Mouse (Mus musculus) left cerebral cortex, postnatal 25 days (tissue): ENCODE results near the gene Zcchc4. TPM values are rescaled to one million over a fixed set of nuclear protein-coding genes. Genes with fewer than 3 reads are reported as not detected.
A peak's percentile ranks its signal among the peaks of the same experiment; 100 is the strongest.
"Not testable (repeated sequence)": the region's sequence is repeated elsewhere in the genome, so short reads cannot be mapped to it uniquely, and the experiment has no call there.

Source experiments
- DNase-seq, 2 experiments: peaks; one replicate each; pipeline ENCODE4 v3.0.0; 2022; ENCODE audit warnings: low spot score in 2 of 2, mixed read lengths in 1 of 2
- intact Hi-C: fragments of 180-260 bp; cut with DNase I; formaldehyde crosslinking; loops from one replicate; pipeline ENCODE4 v1.15.1; 2025
- total RNA-seq, 2 experiments: library from RNA; stranded (reverse); gene quantifications; 2 replicates each; pipeline ENCODE4 v1.2.3; 2021

Gene Zcchc4
- 1 to 10 TPM; 8.2 to 8.8 TPM for total RNA-seq

DNA sequence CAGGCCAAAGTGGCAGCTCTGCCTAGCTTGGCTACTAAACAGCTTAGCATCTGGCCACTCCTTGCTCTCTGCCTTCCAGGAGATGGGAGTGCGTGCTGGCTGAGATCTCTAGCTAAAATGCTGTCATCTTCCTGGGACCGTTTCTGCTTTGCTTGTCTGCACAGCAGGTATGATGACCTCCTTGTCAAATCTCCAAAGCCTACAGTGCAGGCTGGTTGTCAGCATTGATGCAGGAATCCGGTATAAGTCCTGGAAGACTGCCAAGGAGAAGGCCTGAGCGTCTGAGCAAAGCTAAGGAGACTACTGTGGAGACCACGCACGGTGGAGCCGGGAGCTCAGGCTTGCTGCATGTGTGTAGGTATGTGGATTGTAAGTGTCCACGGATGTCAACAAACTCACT is at the start of gene Zcchc4:
TSS of gene Zcchc4 (plus strand) at position 173 of the 400 bp plus-strand sequence.
- DNase-seq = no peak
- intact Hi-C loops = no loop called here

DNA sequence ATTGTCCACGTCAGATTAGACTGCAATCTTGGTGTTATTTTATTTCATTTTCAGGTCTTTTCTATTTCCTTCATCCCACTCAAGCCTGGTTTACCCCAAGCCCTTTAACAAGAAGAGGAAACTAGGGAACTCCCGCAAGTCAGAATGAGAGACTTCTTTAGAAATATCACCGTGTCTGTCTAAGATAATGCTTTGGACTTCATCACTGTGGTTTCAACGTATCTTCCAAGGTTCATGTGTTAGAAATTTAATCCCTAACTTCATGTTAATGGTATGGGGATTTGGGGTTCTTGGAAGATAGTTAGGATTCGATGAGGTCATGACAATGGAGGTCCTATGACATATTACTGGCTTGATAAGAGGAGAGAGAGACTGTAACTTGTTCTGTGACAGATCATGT is 47.5 kb upstream of the Zcchc4 start:
- intact Hi-C loops = no loop called here

GRCm38 (mm10) chr5:52732811-52733210 is 42.4 kb upstream of the Zcchc4 start:
- no peak for DNase-seq
- intact Hi-C loops = no loop called here

More for the DNA sequence above, 47.5 kb upstream of the Zcchc4 start:
- DNase-seq = no peak

DNA sequence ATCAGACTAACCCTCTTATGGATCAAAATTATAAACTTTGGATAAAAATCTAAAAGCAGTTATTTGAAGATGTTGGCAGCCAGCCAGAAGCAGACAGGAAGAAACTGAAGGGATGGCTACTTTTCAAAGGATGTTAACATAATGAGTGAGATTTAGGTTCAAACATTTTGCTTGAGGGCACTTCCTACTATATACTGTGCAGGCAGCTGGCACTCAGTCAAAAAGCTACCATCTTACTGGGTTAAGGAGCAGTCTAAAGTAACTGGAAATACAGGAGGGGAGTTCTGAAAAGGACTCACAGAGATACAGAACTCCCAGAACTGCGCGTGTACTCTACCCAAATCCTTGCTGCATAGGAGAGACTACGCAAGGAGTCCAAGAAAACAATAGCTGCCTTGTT is 39.2 kb upstream of the Zcchc4 start:
- DNase-seq = no peak
- intact Hi-C loops = no loop called here

DNA sequence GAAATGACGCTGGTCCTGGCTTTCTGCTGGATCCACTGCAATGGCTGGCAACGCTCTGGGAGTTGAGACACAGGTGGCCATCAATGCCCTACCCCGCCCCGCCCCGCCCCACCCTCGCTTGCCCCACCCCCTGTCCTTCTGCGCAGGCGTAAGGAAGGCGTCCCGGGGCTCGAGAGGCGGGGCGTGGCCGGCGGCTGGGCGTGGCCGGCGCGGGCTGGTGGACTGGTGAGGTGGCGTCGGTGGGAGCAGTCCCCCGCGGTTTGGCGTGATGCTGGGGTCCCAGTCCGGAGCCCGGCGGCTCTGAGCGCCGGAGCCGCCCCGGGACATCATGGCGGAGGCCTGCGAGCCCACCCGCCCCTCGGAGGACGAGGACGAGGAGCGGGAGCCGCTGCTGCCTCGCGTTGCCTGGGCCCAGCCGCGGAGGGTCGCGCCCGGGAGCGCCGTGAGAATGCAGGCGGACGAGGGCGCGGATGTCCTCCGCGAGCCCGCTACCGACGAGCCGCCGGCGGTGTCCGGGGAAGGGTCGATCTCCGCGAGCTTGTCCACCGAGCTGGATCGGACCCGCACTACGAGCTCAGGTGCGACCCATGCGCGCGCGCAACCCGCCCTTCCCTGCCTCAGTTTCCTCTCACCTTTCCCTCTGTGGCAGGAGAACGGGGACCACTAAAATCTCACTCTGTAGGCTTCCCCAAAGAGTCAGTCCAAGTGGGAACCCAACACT is 33.7 kb upstream of the Zcchc4 start, which contains the start of gene Pi4k2b:
TSS of gene Pi4k2b (plus strand) at position 184 of the 721 bp plus-strand sequence.
- intact Hi-C loops = no loop called here

DNA sequence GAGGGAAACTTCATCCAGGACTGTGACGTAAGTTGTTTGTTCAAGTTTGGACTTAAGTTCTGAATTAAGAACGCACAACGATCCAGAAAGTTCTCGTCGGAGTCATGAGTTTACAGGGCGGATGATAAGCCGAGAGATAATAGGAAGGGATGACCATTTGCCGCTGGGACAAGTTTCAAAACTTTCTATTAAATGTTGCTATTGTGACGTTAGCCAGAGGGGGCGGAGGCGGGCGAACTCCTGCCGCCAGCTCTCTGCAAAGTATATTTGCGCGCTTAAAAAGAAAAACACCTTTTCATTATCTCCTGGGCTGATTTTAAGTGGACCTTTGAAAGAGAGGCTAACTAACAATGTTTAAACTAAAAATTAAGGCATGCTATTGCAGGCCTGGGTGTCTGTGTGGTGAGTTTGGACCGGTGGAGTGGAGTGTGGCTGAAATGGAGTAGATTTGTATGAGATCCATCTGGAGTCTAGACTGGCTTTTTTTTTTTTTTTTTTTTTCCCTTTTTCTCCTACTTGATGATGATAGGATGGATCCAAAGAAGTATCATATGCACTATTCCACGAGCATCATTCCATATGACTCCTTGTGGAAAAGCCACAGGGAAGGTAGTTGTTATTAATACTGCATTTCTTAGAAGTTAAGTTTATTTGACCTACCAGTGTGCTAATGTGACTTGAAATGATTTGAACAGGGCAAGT is 32.9 kb upstream of the Zcchc4 start:
- intact Hi-C loops = no loop called here
- DNase-seq = peak in 1 of 2 experiments; percentile 11

More for the DNA sequence above, 33.7 kb upstream of the Zcchc4 start, which contains the start of gene Pi4k2b:
- DNase-seq = peak; percentile 38 to 43

GRCm38 (mm10) chr5:52743231-52743630 is 32.0 kb upstream of the Zcchc4 start:
- no peak for DNase-seq
- intact Hi-C loops = no loop called here

GRCm38 (mm10) chr5:52746920-52747319 is 28.3 kb upstream of the Zcchc4 start:
- DNase-seq = no peak
- intact Hi-C loops = no loop called here

- no peak for DNase-seq
- intact Hi-C loops = no loop called here
Observed at GRCm38 (mm10) chr5:52748732-52749131, 26.5 kb upstream of the Zcchc4 start.

DNA sequence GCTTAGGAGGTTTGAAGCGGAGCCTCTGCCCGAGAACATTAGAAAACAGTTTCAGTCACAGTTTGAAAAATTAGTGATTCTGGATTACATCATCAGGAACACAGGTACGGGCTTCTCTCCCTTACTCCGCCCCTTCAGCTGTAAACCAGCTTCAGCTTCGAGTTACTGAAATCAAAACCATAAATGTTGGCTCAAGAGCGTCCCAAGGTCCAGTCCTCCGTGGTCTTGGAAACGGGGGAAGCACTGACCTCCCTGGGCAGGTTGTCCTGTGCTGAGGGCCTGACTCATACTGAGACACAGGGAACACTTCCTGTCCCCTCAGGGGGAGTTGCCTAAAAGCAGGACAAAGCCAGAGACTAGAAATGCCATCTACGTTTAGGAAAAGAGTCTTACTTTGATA is 22.1 kb upstream of the Zcchc4 start:
- intact Hi-C loops = no loop called here
- DNase-seq = no peak

GRCm38 (mm10) chr5:52754196-52754595 is 21.0 kb upstream of the Zcchc4 start:
- intact Hi-C loops = no loop called here
- no peak for DNase-seq

DNA sequence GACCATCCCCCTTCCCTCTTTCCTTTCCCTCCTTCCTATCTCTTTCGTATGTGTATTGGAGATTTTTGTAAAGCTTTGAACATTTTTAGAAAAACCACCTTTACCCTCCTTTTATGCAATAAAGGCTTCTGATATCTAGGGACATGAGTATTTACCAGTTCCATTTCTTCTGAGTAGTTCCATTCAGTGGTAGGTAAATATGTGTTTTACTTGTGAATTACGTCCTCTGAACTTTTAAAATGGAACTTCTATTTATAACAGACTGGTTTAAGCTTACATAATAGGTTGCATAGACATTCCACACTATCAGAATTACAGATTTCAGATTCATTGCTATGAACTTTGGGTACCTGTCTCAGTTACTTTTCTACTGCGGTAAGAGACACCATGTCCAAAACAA is 19.9 kb upstream of the Zcchc4 start:
- no peak for DNase-seq
- intact Hi-C loops = no loop called here

DNA sequence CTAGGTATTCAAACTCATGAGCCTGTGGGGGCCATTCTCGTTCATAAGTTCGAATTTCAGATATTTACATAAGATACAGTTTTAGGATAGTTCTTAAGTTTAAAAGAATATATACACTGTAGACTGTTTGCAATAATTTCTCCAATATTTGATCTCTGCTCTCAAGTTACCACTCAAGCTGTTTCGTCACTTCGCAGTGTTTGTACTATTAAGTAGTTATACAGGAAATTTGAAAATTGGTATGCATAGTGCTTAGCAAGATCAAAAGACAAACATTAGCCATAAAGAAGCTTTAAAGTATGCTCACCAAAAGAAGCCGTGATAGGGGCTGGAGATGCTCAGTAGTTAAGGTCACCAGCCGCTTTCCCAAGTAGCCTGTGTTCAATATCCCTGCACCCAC is 19.2 kb upstream of the Zcchc4 start:
- no peak for DNase-seq
- intact Hi-C loops = no loop called here

DNA sequence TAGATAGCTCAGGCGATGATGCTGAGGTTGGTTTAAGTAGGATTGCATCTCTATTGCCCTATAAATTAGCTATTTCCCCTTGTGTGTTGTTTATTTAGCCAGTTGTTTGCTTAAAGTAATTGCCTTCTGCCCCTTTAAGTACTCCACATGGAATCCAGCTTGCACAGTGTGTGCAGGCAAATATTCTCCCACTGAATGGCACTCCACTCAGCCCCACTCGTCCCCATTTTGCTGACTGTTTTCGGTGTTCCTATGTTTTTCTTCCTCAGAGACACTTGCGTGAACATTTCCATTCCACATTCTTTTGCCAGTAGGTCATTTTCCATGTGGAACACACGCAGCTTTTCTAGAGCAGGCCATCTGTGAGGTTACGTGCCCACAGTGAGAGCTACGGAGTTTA is 12.6 kb upstream of the Zcchc4 start:
- no peak for DNase-seq
- intact Hi-C loops = no loop called here

DNA sequence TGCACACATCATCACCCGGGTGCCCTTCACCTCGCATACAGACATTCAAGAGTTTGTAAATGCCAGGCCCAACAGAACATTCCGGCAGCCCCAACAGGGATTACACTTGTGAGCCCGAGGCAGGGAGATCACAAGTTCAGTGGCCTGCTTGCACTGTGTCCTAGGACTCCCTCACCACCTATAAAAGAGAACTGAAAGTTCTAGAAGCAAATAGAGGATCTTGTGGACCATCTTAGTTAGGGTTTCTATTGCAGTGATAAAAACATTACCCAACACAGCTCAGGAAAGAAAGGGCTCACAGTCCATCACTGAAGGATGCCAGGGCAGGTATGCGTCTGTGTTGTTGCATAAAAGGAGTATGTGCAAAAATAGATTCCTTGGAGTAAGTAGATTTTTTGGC is 942 bp upstream of the Zcchc4 start:
- intact Hi-C loops = no loop called here
- DNase-seq = no peak

DNA sequence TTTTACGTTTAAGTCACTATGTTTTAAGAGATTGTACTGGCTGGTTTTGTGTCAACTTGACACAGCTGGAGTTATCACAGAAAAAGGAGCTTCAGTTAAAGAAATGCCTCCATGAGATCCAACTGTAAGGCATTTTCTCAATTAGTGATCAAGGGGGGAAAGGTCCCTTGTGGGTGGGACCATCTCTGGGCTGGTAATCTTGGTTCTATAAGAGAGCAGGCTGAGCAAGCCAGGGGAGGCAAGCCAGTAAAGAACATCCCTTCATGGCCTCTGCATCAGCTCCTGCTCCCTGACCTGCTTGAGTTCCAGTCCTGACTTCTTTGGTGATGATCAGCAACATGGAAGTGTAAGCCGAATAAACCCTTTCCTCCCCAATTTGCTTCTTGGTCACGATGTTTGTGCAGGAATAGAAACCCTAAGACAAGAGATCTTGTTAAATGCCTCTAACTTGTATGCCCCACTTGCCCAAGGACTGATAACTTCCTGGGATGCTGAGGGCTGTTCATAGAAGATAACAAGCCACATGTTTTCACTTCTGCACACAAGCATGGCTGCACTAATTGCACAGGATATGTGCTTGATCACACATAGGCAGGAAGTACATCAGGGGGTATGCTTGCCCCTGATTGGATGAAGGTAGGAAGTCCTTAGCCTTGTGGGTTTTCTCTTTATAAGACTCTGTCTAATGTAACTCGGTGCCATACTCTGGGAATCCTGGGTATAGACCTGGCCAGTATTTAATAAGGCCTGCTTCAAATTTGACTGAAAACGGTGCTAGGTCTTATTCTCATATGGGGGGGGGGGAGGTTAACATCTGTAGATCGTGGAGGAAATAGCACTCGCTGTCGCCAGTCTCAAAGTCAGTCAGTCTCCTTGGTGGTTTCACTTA is 1.5 kb downstream of the Zcchc4 start:
- intact Hi-C loops, DNase-seq: not testable (repeated sequence)

GRCm38 (mm10) chr5:52782523-52783250 is 7.5 kb downstream of the Zcchc4 start:
- intact Hi-C loops = loop anchor here (1.0 to 5.0 kb wide), 2 partner anchors 50 to 113 kb away; partner anchors contain the start of genes Anapc4 and Sepsecs
- peak; percentile 87 to 93 for DNase-seq

- intact Hi-C loops = loop anchor here (1.0 to 5.0 kb wide), 2 partner anchors 49 to 114 kb away; partner anchors contain the start of genes Anapc4 and Sepsecs
- DNase-seq = no peak
Observed at GRCm38 (mm10) chr5:52783251-52783620, 8.0 kb downstream of the Zcchc4 start.

DNA sequence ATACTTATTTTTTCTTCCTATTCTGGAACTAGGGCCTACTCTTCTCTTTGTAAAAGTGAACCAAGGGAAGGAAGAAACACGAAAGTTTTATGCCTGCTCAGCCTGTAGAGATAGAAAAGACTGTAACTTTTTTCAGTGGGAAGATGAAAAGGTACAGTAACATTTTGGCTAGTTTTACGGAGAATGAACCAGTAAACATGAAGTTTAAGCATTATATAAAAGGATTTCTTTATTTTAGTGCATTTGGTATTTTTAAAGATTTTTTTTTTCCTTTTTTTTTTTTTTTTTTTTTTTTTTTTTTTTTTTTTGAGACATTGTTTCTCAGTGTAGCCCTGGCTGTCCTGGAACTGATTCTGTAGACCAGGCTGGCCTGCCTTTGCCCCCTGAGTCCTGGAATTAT is 8.7 kb downstream of the Zcchc4 start:
- no peak for DNase-seq
- intact Hi-C loops = loop anchor here (1.0 to 5.0 kb wide), 2 partner anchors 48 to 115 kb away; partner anchors contain the start of genes Anapc4 and Sepsecs
